Mouse (Mus musculus) embryonic facial prominence, embryonic 14.5 days (tissue): ENCODE data around the gene Rspo3. TPM values are rescaled to one million over a fixed set of nuclear protein-coding genes. Genes with fewer than 3 reads are reported as not detected.
A peak's percentile ranks its signal among the peaks of the same experiment; 100 is the strongest.

Experiments used
- ATAC-seq: fragments of 200-750 bp; cut with Nextera tagmentation; 2 replicates; pipeline ENCODE4 v1.8.0; 2017; ENCODE audit warnings: low read depth, moderate number of reproducible peaks, moderate TSS enrichment
- DNase-seq: peaks from one replicate; pipeline ENCODE4 v3.0.0-alpha.2; 2015; ENCODE audit warnings: low spot score
- H3K27ac ChIP-seq: fragments of 300-500 bp; sonication (generic); replicated peaks from 2 replicates; pipeline ENCODE4 v1.5.1; 2014; ENCODE audit warnings: low read depth, mild to moderate bottlenecking, low read length, moderate library complexity
- H3K27me3 ChIP-seq: fragments of 300-500 bp; sonication (generic); replicated peaks from 2 replicates; pipeline ENCODE4 v1.6.1; 2014; ENCODE audit warnings: low read length; ENCODE audit not compliant: control insufficient read depth, insufficient read depth
- H3K36me3 ChIP-seq: fragments of 300-500 bp; sonication (generic); 2 replicates; pipeline ENCODE4 v1.6.1; 2014; ENCODE audit warnings: low read length, mixed read lengths; ENCODE audit not compliant: control insufficient read depth, insufficient read depth
- H3K4me1 ChIP-seq: fragments of 300-500 bp; sonication (generic); 2 replicates; pipeline ENCODE4 v1.6.1; 2014; ENCODE audit warnings: antibody characterized with exemption, low read length; ENCODE audit not compliant: control insufficient read depth, insufficient read depth
- H3K4me2 ChIP-seq: fragments of 300-500 bp; sonication (generic); 2 replicates; pipeline ENCODE4 v1.6.1; 2014; ENCODE audit warnings: low read depth, mild to moderate bottlenecking, low read length, moderate library complexity, mixed read lengths
- H3K4me3 ChIP-seq: fragments of 300-500 bp; sonication (generic); 2 replicates; pipeline ENCODE4 v1.5.1; 2014; ENCODE audit warnings: low read depth, mild to moderate bottlenecking, low read length
- H3K9ac ChIP-seq: fragments of 300-500 bp; sonication (generic); 2 replicates; pipeline ENCODE4 v1.6.1; 2014; ENCODE audit warnings: low read depth, mild to moderate bottlenecking, low read length, moderate library complexity, mixed read lengths
- H3K9me3 ChIP-seq: fragments of 300-500 bp; sonication (generic); 2 replicates; pipeline ENCODE4 v1.6.1; 2016; ENCODE audit warnings: low read length; ENCODE audit not compliant: control insufficient read depth
- WGBS: fragments of 180-500 bp; shearing (Covaris S2); extraction: QIAGEN DNeasy Blood & Tissue Kit; methylation state at CpG from one replicate; pipeline ENCODE4 v1.1.7; 2014; 5-methylcytosine and 5-hydroxymethylcytosine counted together
- polyA plus RNA-seq: library from polyadenylated mRNA; unstranded; fragments of >200 nt; fragmentation: Nextera tagmentation; extraction: Ambion mirVana; gene quantifications from 2 replicates; pipeline ENCODE4 v1.2.1, GENCODE M21; 2014

The Rspo3 gene
- polyA plus RNA-seq, 1 experiment from 2014 or later, result 14.8 TPM

DNA sequence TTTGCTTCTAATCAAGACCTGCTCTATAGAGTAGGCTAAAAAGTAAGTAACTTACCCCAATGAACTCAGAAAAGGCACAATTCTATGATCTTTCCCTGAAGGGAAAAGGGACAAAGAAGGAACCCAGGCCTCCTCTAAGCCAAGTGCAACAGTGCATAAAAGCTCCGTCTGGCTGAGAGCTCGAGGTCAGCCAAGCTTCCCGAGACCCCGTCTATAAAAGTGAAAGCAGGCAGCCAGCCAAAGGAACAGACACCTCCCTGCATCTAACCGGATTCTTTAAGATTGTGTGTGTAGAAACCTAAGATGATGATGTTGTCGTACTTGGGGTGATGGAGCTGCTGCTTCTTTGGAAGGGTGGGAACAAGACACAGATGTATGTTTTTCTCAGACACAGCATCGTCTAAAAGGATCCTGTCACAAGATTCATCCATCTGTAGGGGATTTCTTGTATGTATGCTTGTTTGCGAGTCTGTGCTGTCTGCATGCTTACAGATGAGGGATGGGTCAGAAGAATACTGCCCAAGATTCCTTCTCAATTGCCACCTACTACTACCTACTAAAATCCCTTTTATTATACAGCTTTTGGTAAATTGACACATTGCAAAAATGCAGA is 132.9 kb downstream of the Rspo3 start:
- H3K4me1 ChIP-seq, result no peaks in the 10 kb centered on the region
- peak; percentile 32 for DNase-seq
- H3K4me3 ChIP-seq, result no peak overlapping the region
- H3K27ac ChIP-seq, result no peak overlapping the region
- no peak overlapping the region for H3K4me2 ChIP-seq
- WGBS, result 55% methylated on average over 8 of the region's 8 CpGs
- ATAC-seq, result no peak
- H3K9ac ChIP-seq, result no peak overlapping the region
- H3K27me3 ChIP-seq, result no peaks in the 10 kb centered on the region
- no peaks in the 10 kb centered on the region for H3K9me3 ChIP-seq
- H3K36me3 ChIP-seq, result no peaks in the 10 kb centered on the region

Other genes with a start within 250 kb of the Rspo3 start
- gene Echdc1, start 222.7 kb downstream of the Rspo3 start, polyA plus RNA-seq, result 24.8 and 25.3 TPM in 2 replicates
- gene Rnf146, start 173.4 kb downstream of the Rspo3 start, polyA plus RNA-seq, result 42.7 and 45.6 TPM in 2 replicates